Mouse (Mus musculus): ENCODE measurements at regions not wholly inside any gene's neighbourhood (a gene's known extent, or its start where the extent isn't known, plus 50 kb on each side); places are given as distances from the start of the nearest gene placed in this dataset.

- DNase-seq (no peak), ATAC-seq (no peak)
- Histone ChIP-seq H3K4me2 (ENCODE audit: low read depth, low read length) (no peak overlapping the region), H3K4me3 (ENCODE audit: low read depth, low read length) (no peak overlapping the region), H3K9me3 (ENCODE audit: low read length) (no peaks in the 10 kb centered on the region), H3K27ac (ENCODE audit: low read depth) (no peak overlapping the region), H3K4me1 (ENCODE audit: insufficient read depth) (no peaks in the 10 kb centered on the region), H3K9ac (replicated peaks) (no peak overlapping the region), H3K27me3 (ENCODE audit: insufficient read depth, low read length) (no peaks in the 10 kb centered on the region), H3K36me3 (replicated peaks; ENCODE audit: insufficient read depth, low read length) (no peaks in the 10 kb centered on the region)
- 35% methylated on average over 1 of the region's 1 CpGs for WGBS (ENCODE audit: insufficient replicate concordance)
- no peak for TF ChIP-seq EP300 (IDR thresholded peaks at IDR 0.05; ENCODE audit: low read depth)
- TF ChIP-seq CTCF (IDR thresholded peaks at IDR 0.05; ENCODE audit: low read depth), result no peak
Measured at GRCm38 (mm10) chr2:46371755-46372154, 1254.6 kb upstream of the Zeb2 start.

GRCm38 (mm10) chr2:46370949-46371348 lies 1253.8 kb upstream of the Zeb2 start:
- Histone ChIP-seq H3K9ac (replicated peaks) (no peak overlapping the region), H3K4me1 (ENCODE audit: insufficient read depth) (no peaks in the 10 kb centered on the region), H3K4me2 (ENCODE audit: low read depth, low read length) (no peak overlapping the region), H3K9me3 (ENCODE audit: low read length) (no peaks in the 10 kb centered on the region), H3K27me3 (ENCODE audit: insufficient read depth, low read length) (no peaks in the 10 kb centered on the region), H3K4me3 (ENCODE audit: low read depth, low read length) (no peak overlapping the region), H3K27ac (ENCODE audit: low read depth) (no peak overlapping the region), H3K36me3 (replicated peaks; ENCODE audit: insufficient read depth, low read length) (no peaks in the 10 kb centered on the region)
- DNase-seq (peak; percentile 46), ATAC-seq (peak; percentile 91)
- TF ChIP-seq EP300 (IDR thresholded peaks at IDR 0.05; ENCODE audit: low read depth) (peak; percentile 87), CTCF (IDR thresholded peaks at IDR 0.05; ENCODE audit: low read depth) (no peak)
- 32% methylated on average over 5 of the region's 5 CpGs for WGBS (ENCODE audit: insufficient replicate concordance)

GRCm38 (mm10) chr2:46368882-46369281 lies 1251.7 kb upstream of the Zeb2 start:
- WGBS (ENCODE audit: insufficient replicate concordance), result 90% methylated on average over 4 of the region's 4 CpGs
- Histone ChIP-seq H3K9me3 (ENCODE audit: low read length) (no peaks in the 10 kb centered on the region), H3K36me3 (replicated peaks; ENCODE audit: insufficient read depth, low read length) (no peaks in the 10 kb centered on the region), H3K4me3 (ENCODE audit: low read depth, low read length) (no peak overlapping the region), H3K27me3 (ENCODE audit: insufficient read depth, low read length) (no peaks in the 10 kb centered on the region), H3K4me1 (ENCODE audit: insufficient read depth) (no peaks in the 10 kb centered on the region), H3K9ac (replicated peaks) (no peak overlapping the region), H3K27ac (ENCODE audit: low read depth) (no peak overlapping the region), H3K4me2 (ENCODE audit: low read depth, low read length) (no peak overlapping the region)
- no peak for ATAC-seq
- TF ChIP-seq EP300 (IDR thresholded peaks at IDR 0.05; ENCODE audit: low read depth), result no peak
- TF ChIP-seq CTCF (IDR thresholded peaks at IDR 0.05; ENCODE audit: low read depth), result no peak
- DNase-seq, result no peak

GRCm38 (mm10) chr2:46366135-46366485 lies 1248.9 kb upstream of the Zeb2 start:
- WGBS (ENCODE audit: insufficient replicate concordance), result 76% methylated on average over 3 of the region's 3 CpGs
- H3K9me3 ChIP-seq (ENCODE audit: low read length), result no peaks in the 10 kb centered on the region
- TF ChIP-seq EP300 (IDR thresholded peaks at IDR 0.05; ENCODE audit: low read depth) (no peak), CTCF (IDR thresholded peaks at IDR 0.05; ENCODE audit: low read depth) (no peak)
- DNase-seq (no peak), ATAC-seq (no peak)
- H3K4me3 ChIP-seq (ENCODE audit: low read depth, low read length), result no peak overlapping the region
- no peaks in the 10 kb centered on the region for H3K4me1 ChIP-seq (ENCODE audit: insufficient read depth)
- no peak overlapping the region for H3K27ac ChIP-seq (ENCODE audit: low read depth)
- no peak overlapping the region for H3K4me2 ChIP-seq (ENCODE audit: low read depth, low read length)
- no peak overlapping the region for H3K9ac ChIP-seq (replicated peaks)
- no peaks in the 10 kb centered on the region for H3K27me3 ChIP-seq (ENCODE audit: insufficient read depth, low read length)
- H3K36me3 ChIP-seq (replicated peaks; ENCODE audit: insufficient read depth, low read length), result no peaks in the 10 kb centered on the region

GRCm38 (mm10) chr2:46365428-46366134 lies 1248.4 kb upstream of the Zeb2 start:
- DNase-seq, result no peak
- whole genome bisulfite sequencing (ENCODE audit: insufficient replicate concordance), result 62% methylated on average over 4 of the region's 4 CpGs

GRCm38 (mm10) chr2:46360049-46360712 lies 1243.0 kb upstream of the Zeb2 start:
- H3K36me3 ChIP-seq (replicated peaks; ENCODE audit: insufficient read depth, low read length), result no peaks in the 10 kb centered on the region
- H3K27ac ChIP-seq (ENCODE audit: low read depth), result no peak overlapping the region
- no peaks in the 10 kb centered on the region for H3K27me3 ChIP-seq (ENCODE audit: insufficient read depth, low read length)
- no peaks in the 10 kb centered on the region for H3K4me1 ChIP-seq (ENCODE audit: insufficient read depth)
- no peak overlapping the region for H3K4me2 ChIP-seq (ENCODE audit: low read depth, low read length)
- TF ChIP-seq CTCF (IDR thresholded peaks at IDR 0.05; ENCODE audit: low read depth), result no peak
- TF ChIP-seq EP300 (IDR thresholded peaks at IDR 0.05; ENCODE audit: low read depth), result 0 out of 2 replicates have a peak, but pooled peaks have one; percentile 29
- ATAC-seq (no peak), DNase-seq (no peak)
- H3K4me3 ChIP-seq (ENCODE audit: low read depth, low read length), result no peak overlapping the region
- no peak overlapping the region for H3K9ac ChIP-seq (replicated peaks)
- WGBS (ENCODE audit: insufficient replicate concordance), result 41% methylated on average over 4 of the region's 4 CpGs
- no peaks in the 10 kb centered on the region for H3K9me3 ChIP-seq (ENCODE audit: low read length)

More at GRCm38 (mm10) chr2:46365428-46366134, 1248.4 kb upstream of the Zeb2 start:
- no peaks in the 10 kb centered on the region for H3K9me3 ChIP-seq (ENCODE audit: low read length)
- H3K27ac ChIP-seq (ENCODE audit: low read depth), result no peak overlapping the region
- ATAC-seq, result no peak
- no peaks in the 10 kb centered on the region for H3K27me3 ChIP-seq (ENCODE audit: insufficient read depth, low read length)
- no peak overlapping the region for H3K4me3 ChIP-seq (ENCODE audit: low read depth, low read length)
- no peaks in the 10 kb centered on the region for H3K4me1 ChIP-seq (ENCODE audit: insufficient read depth)
- no peaks in the 10 kb centered on the region for H3K36me3 ChIP-seq (replicated peaks; ENCODE audit: insufficient read depth, low read length)
- H3K4me2 ChIP-seq (ENCODE audit: low read depth, low read length), result no peak overlapping the region
- TF ChIP-seq CTCF (IDR thresholded peaks at IDR 0.05; ENCODE audit: low read depth), result no peak
- no peak for TF ChIP-seq EP300 (IDR thresholded peaks at IDR 0.05; ENCODE audit: low read depth)
- H3K9ac ChIP-seq (replicated peaks), result no peak overlapping the region
